In genomic region chr10:59223301-59223700, GRCm38 (mm10) we compare ENCODE assay signal across 7 mouse cellular contexts. TPM values are rescaled to one million over a fixed set of nuclear protein-coding genes. Genes with fewer than 3 reads are reported as not detected.
DNase-seq lines count a peak whose midpoint lies in the region; ATAC-seq and TF ChIP-seq lines count a peak whose summit lies in the region.

No protein-coding gene starts in this region.

- WGBS in spleen, adult 2 months: 55% methylated on average over 14 of the region's 14 CpGs
- WGBS in heart, embryonic 14.5 days: 52% methylated on average over 14 of the region's 14 CpGs
- WGBS in liver, embryonic 12.5 days (ENCODE audit: insufficient replicate concordance): 40% methylated on average over 14 of the region's 14 CpGs

- DNase-seq in spleen, adult 2 months (ENCODE audit: low read depth in 1 of 2, low spot score in 2 of 2): no peak
- DNase-seq in spleen, postnatal 36 days (ENCODE audit: low spot score in 2 of 2): no peak
- DNase-seq in B cell, adult 2 months: no peak
- DNase-seq in right cerebral cortex, adult 2 months (ENCODE audit: low spot score in 2 of 2): no peak
- no peak for DNase-seq in thymus, adult 18-20 months

- peak overlapping the region; percentile 93 for H3K4me3 ChIP-seq in spleen, adult 2 months (ENCODE audit: extremely low read depth, insufficient read depth, insufficient read length)
- peak overlapping the region; percentile 83 to 84 for H3K4me3 ChIP-seq in heart, embryonic 14.5 days (ENCODE audit: control insufficient read depth in 1 of 2, insufficient read depth in 1 of 2, low read depth in 1 of 2, low read length in 2 of 2)
- peak overlapping the region; percentile 63 for H3K4me3 ChIP-seq in liver, embryonic 12.5 days

- H3K9me3 ChIP-seq in heart, embryonic 14.5 days (ENCODE audit: control insufficient read depth, low read length): no peaks in the 10 kb centered on the region
- H3K9me3 ChIP-seq in liver, embryonic 12.5 days (replicated peaks): no peaks in the 10 kb centered on the region

- no peaks in the 10 kb centered on the region for H3K36me3 ChIP-seq in spleen, adult 2 months (ENCODE audit: control insufficient read depth, insufficient read depth, low read length)
- no peaks in the 10 kb centered on the region for H3K36me3 ChIP-seq in heart, embryonic 14.5 days (ENCODE audit: control insufficient read depth, insufficient read depth, low read length)
- H3K36me3 ChIP-seq in liver, embryonic 12.5 days: no peaks in the 10 kb centered on the region

- H3K4me1 ChIP-seq in spleen, adult 2 months (ENCODE audit: control insufficient read depth, insufficient read depth, insufficient read length): no peaks in the 10 kb centered on the region; the same call in 1 of the 2 replicates
- H3K4me1 ChIP-seq in heart, embryonic 14.5 days (ENCODE audit: control insufficient read depth in 2 of 2, insufficient read depth in 2 of 2, low read length in 2 of 2): peaks cover 8 to 18% of the 10 kb centered on the region in 2 experiments; a peak in 2 of 4 replicates
- peaks cover 21% of the 10 kb centered on the region for H3K4me1 ChIP-seq in liver, embryonic 12.5 days

- no peak overlapping the region for H3K27ac ChIP-seq in spleen, adult 2 months (ENCODE audit: insufficient read depth, low read length)
- H3K27ac ChIP-seq in heart, embryonic 14.5 days (replicated peaks in 1 of 2; ENCODE audit: control insufficient read depth in 1 of 2, insufficient read depth in 1 of 2, low read depth in 2 of 2, low read length in 2 of 2): no peak overlapping the region
- no peak overlapping the region for H3K27ac ChIP-seq in liver, embryonic 12.5 days

- TF ChIP-seq CTCF in spleen, adult 2 months (IDR thresholded peaks at IDR 0.05; ENCODE audit: extremely low read depth, insufficient read depth, insufficient read length, insufficient replicate concordance): no peak

- peak overlapping the region; percentile 98 for H3K4me2 ChIP-seq in heart, embryonic 14.5 days (ENCODE audit: low read length)
- peak overlapping the region; percentile 89 for H3K4me2 ChIP-seq in liver, embryonic 12.5 days

- H3K27me3 ChIP-seq in spleen, adult 2 months (ENCODE audit: control insufficient read depth, insufficient read depth, low read length): peaks cover 7% of the 10 kb centered on the region
- no peaks in the 10 kb centered on the region for H3K27me3 ChIP-seq in heart, embryonic 14.5 days (ENCODE audit: control insufficient read depth, insufficient read depth, low read length)
- peaks cover 58% of the 10 kb centered on the region for H3K27me3 ChIP-seq in liver, embryonic 12.5 days (replicated peaks)

- H3K9ac ChIP-seq in heart, embryonic 14.5 days (ENCODE audit: low read length): peak overlapping the region; percentile 93
- no peak overlapping the region for H3K9ac ChIP-seq in liver, embryonic 12.5 days

- no peak for TF ChIP-seq POLR2A in spleen, adult 2 months (IDR thresholded peaks at IDR 0.05; ENCODE audit: low read depth, low read length)

- ATAC-seq in heart, embryonic 14.5 days (ENCODE audit: insufficient number of reproducible peaks, insufficient read depth, low FRiP score, low read depth): no peak
- ATAC-seq in liver, embryonic 12.5 days: no peak

RNA-seq across cellular contexts. Expression of gene Sowahc, which starts 1.5 kb away (rescaled TPM):
- polyA plus RNA-seq in spleen, adult 2 months (2012; rRNA removed): 2.5 and 3.4 TPM in 2 replicates
- 2.0 and 2.5 TPM in 2 replicates for polyA plus RNA-seq in heart, embryonic 14.5 days (2014; fragmentation: Nextera tagmentation; extraction: Ambion mirVana)
- 2.8 and 3.1 TPM in 2 replicates for polyA plus RNA-seq in liver, embryonic 12.5 days (2016; fragmentation: Nextera tagmentation; extraction: Ambion mirVana)

RNA-seq across cellular contexts. Expression of gene Sept10, which starts 1.7 kb away (rescaled TPM):
- 1.4 and 2.0 TPM in 2 replicates for polyA plus RNA-seq in spleen, adult 2 months (2012; rRNA removed)
- polyA plus RNA-seq in heart, embryonic 14.5 days (2014; fragmentation: Nextera tagmentation; extraction: Ambion mirVana): 40.1 and 40.5 TPM in 2 replicates
- polyA plus RNA-seq in liver, embryonic 12.5 days (2016; fragmentation: Nextera tagmentation; extraction: Ambion mirVana): 12.8 and 12.9 TPM in 2 replicates
